Mouse (Mus musculus): ENCODE results near the gene Rassf3.

DNA sequence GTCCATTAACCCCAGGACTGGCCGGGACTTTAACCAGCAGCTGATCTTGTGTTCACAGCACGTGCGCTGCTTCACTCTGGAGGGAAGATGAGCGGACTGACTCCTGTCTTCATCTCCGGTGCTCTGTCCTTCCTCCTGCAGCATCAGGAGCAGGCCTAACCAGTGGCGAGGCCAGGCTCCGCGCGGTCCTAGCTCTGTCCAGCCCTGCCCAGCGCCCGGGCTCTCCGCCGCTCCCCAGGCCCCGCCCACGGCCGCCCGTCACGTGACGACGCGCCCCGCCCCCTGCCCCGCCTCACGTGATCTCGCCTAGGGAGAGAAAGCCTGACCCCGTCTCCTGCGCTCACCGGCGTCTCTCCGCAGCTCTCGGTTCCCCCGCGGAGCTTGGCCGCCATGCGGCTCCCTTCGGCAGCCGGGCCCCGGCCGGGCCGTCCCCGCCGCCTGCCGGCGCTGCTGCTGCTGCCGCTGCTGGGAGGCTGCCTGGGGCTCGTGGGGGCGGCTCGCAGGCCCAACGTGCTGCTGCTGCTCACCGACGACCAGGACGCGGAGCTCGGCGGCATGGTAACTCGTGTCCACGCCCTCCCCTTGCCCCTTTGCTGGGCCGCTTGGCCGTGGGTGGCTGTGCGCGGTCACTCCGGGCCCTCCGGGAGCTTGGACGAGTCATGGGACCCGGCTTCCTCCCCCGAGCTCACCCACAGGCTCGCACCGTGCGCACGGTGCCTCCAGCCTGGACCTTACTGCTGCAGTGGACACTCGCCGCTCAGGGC is 111.2 kb downstream of the Rassf3 start, which contains the start of gene Gns:
- TF ChIP-seq CTCF (IDR thresholded peaks at IDR 0.05; ENCODE audit: control insufficient read depth, insufficient read depth, insufficient replicate concordance, low read depth, low read length) (no peak), POLR2A (IDR thresholded peaks at IDR 0.05; ENCODE audit: control insufficient read depth, low read depth, low read length) (peak; percentile 58)
